Mouse (Mus musculus) small intestine, adult 2 months (tissue): Measurements from ENCODE around the gene B3galnt1.

Experiments
- CTCF ChIP-seq: fragments of 200-500 bp; IDR thresholded peaks from 2 replicates; pipeline ENCODE4 v1.5.1; 2012; ENCODE audit warnings: low read depth, mild to moderate bottlenecking, control low read depth, inconsistent platforms, low read length, moderate library complexity, mixed read lengths; ENCODE audit not compliant: insufficient replicate concordance, insufficient read length; ENCODE audit errors: extremely low read depth
- POLR2A ChIP-seq: fragments of 200-500 bp; IDR thresholded peaks from 2 replicates; pipeline ENCODE4 v1.6.1; 2012; ENCODE audit warnings: low read depth, mild to moderate bottlenecking, control low read depth, inconsistent platforms, low read length, moderate library complexity

- TF ChIP-seq CTCF (no peak), POLR2A (no peak)
These were observed 26.2 kb downstream of the B3galnt1 start for GRCm38 (mm10) chr3:69572561-69572960.
